Mouse (Mus musculus) forebrain, embryonic 14.5 days (tissue): Measurements from ENCODE around the gene Ube2j1. TPM values are rescaled to one million over a fixed set of nuclear protein-coding genes. Genes with fewer than 3 reads are reported as not detected.

Source experiments
- ATAC-seq: fragments of 200-750 bp; cut with Nextera tagmentation; 2 replicates; pipeline ENCODE4 v1.8.0; 2017; ENCODE audit warnings: mild to moderate bottlenecking, moderate library complexity
- DNase-seq: peaks from one replicate; pipeline ENCODE4 v3.0.0-alpha.2; 2015; ENCODE audit warnings: low spot score
- H3K27ac ChIP-seq: fragments of 300-500 bp; sonication (generic); 2 replicates; pipeline ENCODE4 v1.5.1; 2014; ENCODE audit warnings: low read depth, mild to moderate bottlenecking, control low read depth, low read length, moderate library complexity
- H3K27me3 ChIP-seq: fragments of 300-500 bp; sonication (generic); replicated peaks from 2 replicates; pipeline ENCODE4 v1.6.1; 2014; ENCODE audit warnings: low read length, control low read depth, mixed read lengths; ENCODE audit not compliant: control insufficient read depth, insufficient read depth
- H3K36me3 ChIP-seq: fragments of 300-500 bp; sonication (generic); 2 replicates; pipeline ENCODE4 v1.6.1; 2014; ENCODE audit warnings: low read length, control low read depth; ENCODE audit not compliant: control insufficient read depth, insufficient read depth
- H3K4me1 ChIP-seq: fragments of 300-500 bp; sonication (generic); 2 replicates; pipeline ENCODE4 v1.6.1; 2014; ENCODE audit warnings: antibody characterized with exemption, low read length, control low read depth; ENCODE audit not compliant: control insufficient read depth, insufficient read depth
- H3K4me2 ChIP-seq: fragments of 300-500 bp; sonication (generic); 2 replicates; pipeline ENCODE4 v1.6.1; 2014; ENCODE audit warnings: mild to moderate bottlenecking, control low read depth, low read length
- H3K4me3 ChIP-seq: fragments of 300-500 bp; sonication (generic); 2 replicates; pipeline ENCODE4 v1.5.1; 2014; ENCODE audit warnings: low read depth, low read length, control low read depth
- H3K9ac ChIP-seq: fragments of 300-500 bp; sonication (generic); 2 replicates; pipeline ENCODE4 v1.6.1; 2014; ENCODE audit warnings: mild to moderate bottlenecking, low read length, control low read depth, moderate library complexity
- H3K9me3 ChIP-seq: fragments of 300-500 bp; sonication (generic); replicated peaks from 2 replicates; pipeline ENCODE4 v1.6.1; 2016; ENCODE audit warnings: low read length, control low read depth, mixed read lengths; ENCODE audit not compliant: control insufficient read depth
- WGBS: fragments of 180-500 bp; shearing (Covaris S2); extraction: QIAGEN DNeasy Blood & Tissue Kit; methylation state at CpG from one replicate; pipeline ENCODE4 v1.1.7; 2014; 5-methylcytosine and 5-hydroxymethylcytosine counted together
- polyA plus RNA-seq: library from polyadenylated mRNA; unstranded; fragments of >200 nt; fragmentation: Nextera tagmentation; extraction: Ambion mirVana; gene quantifications from 2 replicates; pipeline ENCODE4 v1.2.1, GENCODE M21; 2014

Ube2j1 gene
- polyA plus RNA-seq, 1 experiment from 2014 or later = 53.5 TPM

- peak overlapping the region; percentile 97 for H3K9ac ChIP-seq
- H3K4me3 ChIP-seq = peak overlapping the region; percentile 75
- H3K9me3 ChIP-seq = no peaks in the 10 kb centered on the region
- no peaks in the 10 kb centered on the region for H3K27me3 ChIP-seq
- ATAC-seq (no peak), DNase-seq (peak; percentile 11)
- H3K27ac ChIP-seq = peak overlapping the region; percentile 97; the same call in 1 of the 2 replicates
- H3K4me2 ChIP-seq = peak overlapping the region; percentile 58
- WGBS = 1% methylated on average over 4 of the region's 4 CpGs
- H3K4me1 ChIP-seq = peaks cover 10% of the 10 kb centered on the region
- no peaks in the 10 kb centered on the region for H3K36me3 ChIP-seq
These were observed 829 bp downstream of the Ube2j1 start for GRCm38 (mm10) chr4:33032045-33032444.

- no peak for DNase-seq
- no peak overlapping the region for H3K4me3 ChIP-seq
- H3K27me3 ChIP-seq = no peaks in the 10 kb centered on the region
- H3K27ac ChIP-seq = no peak overlapping the region
- peaks cover 5% of the 10 kb centered on the region for H3K36me3 ChIP-seq
- no peak overlapping the region for H3K9ac ChIP-seq
- 88% methylated on average over 6 of the region's 6 CpGs for WGBS
- H3K4me2 ChIP-seq = no peak overlapping the region
- ATAC-seq = no peak
- no peaks in the 10 kb centered on the region for H3K9me3 ChIP-seq
- H3K4me1 ChIP-seq = peaks cover 10% of the 10 kb centered on the region
These were observed 2.3 kb downstream of the Ube2j1 start for GRCm38 (mm10) chr4:33033515-33033914.

- Histone ChIP-seq H3K27ac (no peak overlapping the region), H3K4me1 (no peaks in the 10 kb centered on the region), H3K36me3 (peaks cover 55% of the 10 kb centered on the region), H3K4me2 (no peak overlapping the region), H3K27me3 (no peaks in the 10 kb centered on the region), H3K9me3 (no peaks in the 10 kb centered on the region), H3K9ac (no peak overlapping the region), H3K4me3 (no peak overlapping the region)
- ATAC-seq (no peak), DNase-seq (no peak)
- 91% methylated on average over 4 of the region's 4 CpGs for WGBS
These were observed 8.6 kb downstream of the Ube2j1 start for GRCm38 (mm10) chr4:33039826-33040225.

GRCm38 (mm10) chr4:33049601-33050000 is 18.4 kb downstream of the Ube2j1 start:
- H3K27me3 ChIP-seq = no peaks in the 10 kb centered on the region
- no peak overlapping the region for H3K4me3 ChIP-seq
- H3K9ac ChIP-seq = no peak overlapping the region
- 97% methylated on average over 11 of the region's 11 CpGs for WGBS
- no peak overlapping the region for H3K27ac ChIP-seq
- peaks cover 71% of the 10 kb centered on the region for H3K36me3 ChIP-seq
- H3K4me2 ChIP-seq = no peak overlapping the region
- no peak for DNase-seq
- no peaks in the 10 kb centered on the region for H3K9me3 ChIP-seq
- no peak for ATAC-seq
- no peaks in the 10 kb centered on the region for H3K4me1 ChIP-seq

GRCm38 (mm10) chr4:33052055-33052454 is 20.8 kb downstream of the Ube2j1 start:
- Histone ChIP-seq H3K4me3 (no peak overlapping the region), H3K9ac (no peak overlapping the region), H3K36me3 (peaks cover 48% of the 10 kb centered on the region), H3K27ac (no peak overlapping the region), H3K27me3 (no peaks in the 10 kb centered on the region), H3K4me2 (no peak overlapping the region), H3K4me1 (no peaks in the 10 kb centered on the region), H3K9me3 (no peaks in the 10 kb centered on the region)
- 96% methylated on average over 3 of the region's 3 CpGs for WGBS
- DNase-seq = no peak
- ATAC-seq = no peak

GRCm38 (mm10) chr4:33052650-33053049 is 21.4 kb downstream of the Ube2j1 start:
- Histone ChIP-seq H3K9me3 (no peaks in the 10 kb centered on the region), H3K27me3 (no peaks in the 10 kb centered on the region), H3K4me2 (no peak overlapping the region), H3K4me3 (no peak overlapping the region), H3K27ac (no peak overlapping the region), H3K4me1 (no peaks in the 10 kb centered on the region), H3K36me3 (peaks cover 43% of the 10 kb centered on the region), H3K9ac (no peak overlapping the region)
- DNase-seq (no peak), ATAC-seq (no peak)
- WGBS = 86% methylated on average over 5 of the region's 5 CpGs

GRCm38 (mm10) chr4:33054426-33054825 is 23.2 kb downstream of the Ube2j1 start:
- Histone ChIP-seq H3K27ac (no peak overlapping the region), H3K4me3 (no peak overlapping the region), H3K4me1 (no peaks in the 10 kb centered on the region), H3K9ac (no peak overlapping the region), H3K36me3 (peaks cover 28% of the 10 kb centered on the region), H3K4me2 (no peak overlapping the region), H3K27me3 (no peaks in the 10 kb centered on the region), H3K9me3 (no peaks in the 10 kb centered on the region)
- DNase-seq (no peak), ATAC-seq (no peak)

- H3K9ac ChIP-seq = no peak overlapping the region
- no peak overlapping the region for H3K4me3 ChIP-seq
- no peak overlapping the region for H3K27ac ChIP-seq
- no peaks in the 10 kb centered on the region for H3K9me3 ChIP-seq
- H3K36me3 ChIP-seq = peaks cover 13% of the 10 kb centered on the region; the same call in 1 of the 2 replicates
- ATAC-seq (no peak), DNase-seq (no peak)
- H3K4me1 ChIP-seq = no peaks in the 10 kb centered on the region
- H3K27me3 ChIP-seq = no peaks in the 10 kb centered on the region
- WGBS = 83% methylated on average over 1 of the region's 1 CpGs
- no peak overlapping the region for H3K4me2 ChIP-seq
These were observed 25.1 kb downstream of the Ube2j1 start for GRCm38 (mm10) chr4:33056317-33056716.

GRCm38 (mm10) chr4:33057890-33058687 is 26.9 kb downstream of the Ube2j1 start:
- no peak overlapping the region for H3K4me3 ChIP-seq
- H3K27ac ChIP-seq = no peak overlapping the region
- no peaks in the 10 kb centered on the region for H3K9me3 ChIP-seq
- no peaks in the 10 kb centered on the region for H3K4me1 ChIP-seq
- 85% methylated on average over 11 of the region's 11 CpGs for WGBS
- no peaks in the 10 kb centered on the region for H3K27me3 ChIP-seq
- ATAC-seq (no peak), DNase-seq (no peak)
- no peaks in the 10 kb centered on the region for H3K36me3 ChIP-seq
- H3K9ac ChIP-seq = no peak overlapping the region
- H3K4me2 ChIP-seq = no peak overlapping the region
